Mouse (Mus musculus): ENCODE data around the gene Selenos. TPM values are rescaled to one million over a fixed set of nuclear protein-coding genes. Genes with fewer than 3 reads are reported as not detected.

Selenos gene
- 140 and 181 TPM in 2 replicates for polyA plus RNA-seq (2015; fragmentation: Nextera tagmentation; extraction: Ambion mirVana)

GRCm38 (mm10) chr7:66079364-66080230 lies at the start of gene Selenos:
Gene Selenos, plus strand, starts transcription at chr7:66079649.

GRCm38 (mm10) chr7:66043552-66044459 lies 35.6 kb upstream of the Selenos start, which contains the start of gene Gm45213:
Gene Gm45213, plus strand, starts transcription at chr7:66043602.

GRCm38 (mm10) chr7:66058703-66059102 lies 20.7 kb upstream of the Selenos start, which contains the start of gene Snrpa1:
Gene Snrpa1, plus strand, starts transcription at chr7:66059003.

GRCm38 (mm10) chr7:66108961-66109854 lies 29.8 kb downstream of the Selenos start, which contains the start of gene Chsy1:
Gene Chsy1, plus strand, starts transcription at chr7:66109515.

Other genes with a start within 250 kb of the Selenos start
- 3.0 and 4.0 TPM in 2 replicates for gene Pcsk6, start 217.9 kb upstream of the Selenos start, polyA plus RNA-seq (2015; fragmentation: Nextera tagmentation; extraction: Ambion mirVana)
- not detected in 2 replicates for gene Gm45213, start 36.0 kb upstream of the Selenos start, polyA plus RNA-seq (2015; fragmentation: Nextera tagmentation; extraction: Ambion mirVana)
- 59.3 and 74.2 TPM in 2 replicates for gene Snrpa1, start 20.6 kb upstream of the Selenos start, polyA plus RNA-seq (2015; fragmentation: Nextera tagmentation; extraction: Ambion mirVana)
- 4.9 and 5.7 TPM in 2 replicates for gene Chsy1, start 29.9 kb downstream of the Selenos start, polyA plus RNA-seq (2015; fragmentation: Nextera tagmentation; extraction: Ambion mirVana)

All from adrenal gland, postnatal 0 days (tissue).